In genomic region chr19:4741482-4741881, GRCm38 (mm10) we compare ENCODE assay signal across 30 mouse cellular contexts. TPM values are rescaled to one million over a fixed set of nuclear protein-coding genes. Genes with fewer than 3 reads are reported as not detected.
DNase-seq lines count a peak whose midpoint lies in the region; ATAC-seq and TF ChIP-seq lines count a peak whose summit lies in the region.
"Had no signal": no experiment of that assay in that cellular context is flagged by ENCODE, and none has a peak within 500 bp of the region (broad histone marks: within the 10 kb centered on the region; RNA-seq: fewer than 3 reads in every experiment).

No protein-coding gene starts in this region.

- no peak overlapping the region for H3ac ChIP-seq in myocyte (ENCODE audit: control insufficient read depth, insufficient read length)

- no peaks in the 10 kb centered on the region for H3K9me3 ChIP-seq in forebrain, embryonic 11.5 days (ENCODE audit: control insufficient read depth, low read length)
- no peaks in the 10 kb centered on the region for H3K9me3 ChIP-seq in forebrain, embryonic 13.5 days (replicated peaks)
- H3K9me3 ChIP-seq: embryonic facial prominence, embryonic 12.5 days; embryonic facial prominence, embryonic 15.5 days; G1E; heart, embryonic 10.5 days; heart, embryonic 13.5 days; hindbrain, embryonic 12.5 days; hindbrain, embryonic 15.5 days had no signal

- no peak overlapping the region for H3K27ac ChIP-seq in forebrain, embryonic 11.5 days (ENCODE audit: low read depth, low read length)
- H3K27ac ChIP-seq in forebrain, embryonic 13.5 days = no peak overlapping the region
- H3K27ac ChIP-seq: embryonic facial prominence, embryonic 12.5 days; embryonic facial prominence, embryonic 15.5 days; gastrocnemius, adult 2 months; heart, adult 2 months; heart, embryonic 10.5 days; heart, embryonic 13.5 days; hindbrain, embryonic 12.5 days; hindbrain, embryonic 15.5 days had no signal

- no peaks in the 10 kb centered on the region for H3K27me3 ChIP-seq in forebrain, embryonic 11.5 days (ENCODE audit: control insufficient read depth, insufficient read depth, low read length)
- no peaks in the 10 kb centered on the region for H3K27me3 ChIP-seq in forebrain, embryonic 13.5 days
- no peaks in the 10 kb centered on the region for H3K27me3 ChIP-seq in myocyte (ENCODE audit: control insufficient read depth, insufficient read depth, insufficient read length)
- H3K27me3 ChIP-seq: CH12.LX; embryonic facial prominence, embryonic 12.5 days; embryonic facial prominence, embryonic 15.5 days; heart, embryonic 13.5 days; hindbrain, embryonic 12.5 days; hindbrain, embryonic 15.5 days had no signal

- DNase-seq in adrenal gland, adult (ENCODE audit: inconsistent age in 2 of 2, low spot score in 1 of 2) = peak; percentile 45 to 51
- no peak for DNase-seq in adrenal gland, postnatal 25 days
- peak; percentile 51 for DNase-seq in forebrain, embryonic 11.5 days (ENCODE audit: low spot score)
- peak; percentile 61 for DNase-seq in 3T3-L1 (ENCODE audit: low read depth, low spot score)
- no peak for DNase-seq in gastrocnemius, postnatal 25 days
- DNase-seq: adrenal gland, adult 8-10 months; B cell, adult 2 months; cerebellum, adult 11 months; cerebellum, adult 9-11 months; cerebellum, postnatal 25 days; gastrocnemius, adult 2 months; gastrocnemius, postnatal 14 days; heart, postnatal 14 days; heart, postnatal 4 days; kidney, adult 2 months had no signal

- WGBS in forebrain, embryonic 11.5 days = 87% methylated on average over 10 of the region's 10 CpGs
- WGBS in forebrain, embryonic 13.5 days = 86% methylated on average over 10 of the region's 10 CpGs

- no peaks in the 10 kb centered on the region; the same call in 1 of the 2 replicates for H3K36me3 ChIP-seq in forebrain, embryonic 11.5 days (ENCODE audit: control insufficient read depth, insufficient read depth, low read length)
- H3K36me3 ChIP-seq in forebrain, embryonic 13.5 days (ENCODE audit: poor library complexity, severe bottlenecking) = peaks cover 87% of the 10 kb centered on the region
- H3K36me3 ChIP-seq in myocyte (ENCODE audit: control insufficient read depth, insufficient read depth) = no peaks in the 10 kb centered on the region
- H3K36me3 ChIP-seq: embryonic facial prominence, embryonic 15.5 days; heart, embryonic 10.5 days had no signal

- no peaks in the 10 kb centered on the region for H3K4me1 ChIP-seq in forebrain, embryonic 11.5 days (replicated peaks; ENCODE audit: control insufficient read depth, insufficient read depth, low read length)
- no peaks in the 10 kb centered on the region for H3K4me1 ChIP-seq in forebrain, embryonic 13.5 days
- H3K4me1 ChIP-seq: embryonic facial prominence, embryonic 15.5 days; hindbrain, embryonic 12.5 days; hindbrain, embryonic 15.5 days had no signal

- TF ChIP-seq POLR2A in myocyte (IDR thresholded peaks at IDR 0.05; ENCODE audit: insufficient read length, low read depth) = no peak

- no peak overlapping the region for H3K4me2 ChIP-seq in forebrain, embryonic 11.5 days (ENCODE audit: low read depth, low read length, severe bottlenecking)
- H3K4me2 ChIP-seq in forebrain, embryonic 13.5 days = no peak overlapping the region
- peak overlapping the region; percentile 18 for H3K4me2 ChIP-seq in myocyte (ENCODE audit: low read depth)
- H3K4me2 ChIP-seq: embryonic facial prominence, embryonic 12.5 days; embryonic facial prominence, embryonic 15.5 days; heart, embryonic 13.5 days; hindbrain, embryonic 12.5 days; hindbrain, embryonic 15.5 days had no signal

- no peak for ATAC-seq in forebrain, embryonic 11.5 days (replicated peaks; ENCODE audit: low FRiP score)
- no peak for ATAC-seq in forebrain, embryonic 13.5 days
- ATAC-seq in activated CD4-positive, CD25-positive, alpha-beta regulatory T cell, adult 4 months = no peak
- ATAC-seq: forebrain, embryonic 14.5 days; intestine, postnatal 0 days had no signal

- no peak overlapping the region for H3K9ac ChIP-seq in forebrain, embryonic 11.5 days (ENCODE audit: low read length)
- H3K9ac ChIP-seq in forebrain, embryonic 13.5 days = no peak overlapping the region
- H3K9ac ChIP-seq: embryonic facial prominence, embryonic 12.5 days; embryonic facial prominence, embryonic 15.5 days; heart, embryonic 13.5 days; hindbrain, embryonic 12.5 days; hindbrain, embryonic 15.5 days had no signal

- no peaks in the 10 kb centered on the region for H3K79me2 ChIP-seq in myocyte (ENCODE audit: control insufficient read depth, insufficient read depth)

- no peak overlapping the region for H3K4me3 ChIP-seq in forebrain, embryonic 11.5 days (ENCODE audit: low read depth, low read length)
- H3K4me3 ChIP-seq in forebrain, embryonic 13.5 days = no peak overlapping the region
- no peak overlapping the region for H3K4me3 ChIP-seq in myocyte
- H3K4me3 ChIP-seq: embryonic facial prominence, embryonic 12.5 days; embryonic facial prominence, embryonic 15.5 days; gastrocnemius, adult 2 months; heart, adult 2 months; heart, embryonic 10.5 days; heart, embryonic 13.5 days; hindbrain, embryonic 12.5 days; hindbrain, embryonic 15.5 days had no signal

TF ChIP-seq in myocyte, 11 proteins besides CTCF, POLR2A, EP300 and RAD21:
- TF ChIP-seq SRF (IDR thresholded peaks at IDR 0.05; ENCODE audit: control insufficient read depth, insufficient read length, low read depth) (no peak), MYOD1 (IDR thresholded peaks at IDR 0.05; ENCODE audit: control insufficient read depth in 1 of 3, insufficient read length in 2 of 3, low read depth in 2 of 3) (no peak), CEBPB (IDR thresholded peaks at IDR 0.05; ENCODE audit: insufficient read depth, poor library complexity, severe bottlenecking) (no peak), MYOG (IDR thresholded peaks at IDR 0.05; ENCODE audit: control insufficient read depth in 1 of 3, insufficient read depth in 1 of 3, insufficient read length in 2 of 3, low read depth in 2 of 3) (no peak), MAX (IDR thresholded peaks at IDR 0.05; ENCODE audit: low read depth) (no peak), TCF12 (IDR thresholded peaks at IDR 0.05; ENCODE audit: insufficient read depth, poor library complexity, severe bottlenecking) (no peak)

RNA-seq across cellular contexts. Expression of gene Rbm4b, which starts 14.8 kb away (rescaled TPM):
- total RNA-seq in adrenal gland, postnatal 25 days (2021) = 16.8 and 17.5 TPM in 2 replicates
- polyA plus RNA-seq in forebrain, embryonic 11.5 days (2014; fragmentation: Nextera tagmentation; extraction: Ambion mirVana) = 136 and 139 TPM in 2 replicates
- polyA plus RNA-seq in forebrain, embryonic 13.5 days (2015; fragmentation: Nextera tagmentation; extraction: Ambion mirVana) = 188 and 192 TPM in 2 replicates
- polyA plus RNA-seq in myocyte (2012; fragmentation: generic; extraction: Trizol) = 4.8 TPM
- polyA plus RNA-seq in activated CD4-positive, CD25-positive, alpha-beta regulatory T cell, adult 4 months (2017; shearing (Covaris generic)) = 100 to 1,000 TPM in 1 of 2 experiments, 10 to 100 TPM in 1; 87.2 to 107 TPM
- 1 to 10 TPM; 1.9 to 2.1 TPM for total RNA-seq in gastrocnemius, postnatal 25 days (2021)

RNA-seq across cellular contexts. Expression of gene Sptbn2, which starts 30.5 kb away (rescaled TPM):
- total RNA-seq in adrenal gland, postnatal 25 days (2021) = 0.73 and 1.00 TPM in 2 replicates
- polyA plus RNA-seq in forebrain, embryonic 11.5 days (2014; fragmentation: Nextera tagmentation; extraction: Ambion mirVana) = 15.2 and 16.7 TPM in 2 replicates
- 18.1 and 20.8 TPM in 2 replicates for polyA plus RNA-seq in forebrain, embryonic 13.5 days (2015; fragmentation: Nextera tagmentation; extraction: Ambion mirVana)
- 0.56 TPM for polyA plus RNA-seq in myocyte (2012; fragmentation: generic; extraction: Trizol)
- under 1 TPM; 0.11 to 0.17 TPM for polyA plus RNA-seq in activated CD4-positive, CD25-positive, alpha-beta regulatory T cell, adult 4 months (2017; shearing (Covaris generic))
- under 1 TPM; 0.08 to 0.31 TPM for total RNA-seq in gastrocnemius, postnatal 25 days (2021)

RNA-seq across cellular contexts. Expression of gene Gm960, which starts 43.0 kb away (rescaled TPM):
- 1.7 TPM in 1 of 2 replicates, not detected in the other for total RNA-seq in adrenal gland, postnatal 25 days (2021)
- 4.6 and 4.9 TPM in 2 replicates for polyA plus RNA-seq in forebrain, embryonic 11.5 days (2014; fragmentation: Nextera tagmentation; extraction: Ambion mirVana)
- polyA plus RNA-seq in forebrain, embryonic 13.5 days (2015; fragmentation: Nextera tagmentation; extraction: Ambion mirVana) = 4.1 and 5.8 TPM in 2 replicates
- 0.90 TPM for polyA plus RNA-seq in myocyte (2012; fragmentation: generic; extraction: Trizol)
- polyA plus RNA-seq in activated CD4-positive, CD25-positive, alpha-beta regulatory T cell, adult 4 months (2017; shearing (Covaris generic)) = not detected
- not detected for total RNA-seq in gastrocnemius, postnatal 25 days (2021)
- total RNA-seq: common myeloid progenitor, adult 5-6 weeks; heart, adult 2 months; heart, postnatal 14 days had no signal
- polyA plus RNA-seq: G1E; heart, adult 2 months had no signal

RNA-seq across cellular contexts. Expression of gene Rbm4, which starts 52.2 kb away (rescaled TPM):
- 62.4 and 65.4 TPM in 2 replicates for total RNA-seq in adrenal gland, postnatal 25 days (2021)
- 100 and 110 TPM in 2 replicates for polyA plus RNA-seq in forebrain, embryonic 11.5 days (2014; fragmentation: Nextera tagmentation; extraction: Ambion mirVana)
- 103 TPM in 2 replicates for polyA plus RNA-seq in forebrain, embryonic 13.5 days (2015; fragmentation: Nextera tagmentation; extraction: Ambion mirVana)
- polyA plus RNA-seq in myocyte (2012; fragmentation: generic; extraction: Trizol) = 66.4 TPM
- 10 to 100 TPM; 25.8 to 50.9 TPM for polyA plus RNA-seq in activated CD4-positive, CD25-positive, alpha-beta regulatory T cell, adult 4 months (2017; shearing (Covaris generic))
- 10 to 100 TPM; 27.9 to 31.1 TPM for total RNA-seq in gastrocnemius, postnatal 25 days (2021)

Comparison
In these comparisons a context has a peak if more than half of its experiments do, and no peak if none do; other contexts are left out.
1. DNase-seq: peak in adrenal gland, adult (2 of 2), forebrain, embryonic 11.5 days (single experiment) and 3T3-L1 (single experiment); none in adrenal gland, postnatal 25 days (single experiment) and gastrocnemius, postnatal 25 days (single experiment).
2. RNA of gene Rbm4b, which starts 14.8 kb away (polyA plus RNA-seq): 188 to 192 TPM in forebrain, embryonic 13.5 days, 136 to 139 TPM in forebrain, embryonic 11.5 days and 87.2 to 107 TPM in activated CD4-positive, CD25-positive, alpha-beta regulatory T cell, adult 4 months; 4.8 TPM in myocyte (single experiment); every median in the first group is over 10 times any median in the second.
3. RNA of gene Sptbn2, which starts 30.5 kb away (polyA plus RNA-seq): 18.1 to 20.8 TPM in forebrain, embryonic 13.5 days and 15.2 to 16.7 TPM in forebrain, embryonic 11.5 days; 0.56 TPM in myocyte (single experiment) and 0.11 to 0.17 TPM in activated CD4-positive, CD25-positive, alpha-beta regulatory T cell, adult 4 months; every median in the first group is over 10 times any median in the second.